Mouse (Mus musculus): Measurements from ENCODE around the gene Ube2g2.
"Not testable (repeated sequence)": the region's sequence is repeated elsewhere in the genome, so short reads cannot be mapped to it uniquely, and the experiment has no call there.

Ube2g2 gene

GRCm38 (mm10) chr10:77647461-77647860, 25.4 kb downstream of the Ube2g2 start:
- no peak for DNase-seq

GRCm38 (mm10) chr10:77647901-77648300, 25.8 kb downstream of the Ube2g2 start:
- no peak for DNase-seq

GRCm38 (mm10) chr10:77652046-77652445, 30.0 kb downstream of the Ube2g2 start:
- DNase-seq = no peak

- peak; percentile 39 for DNase-seq
Observed at GRCm38 (mm10) chr10:77658286-77658994, 36.4 kb downstream of the Ube2g2 start.

- DNase-seq = no peak
Observed at GRCm38 (mm10) chr10:77663949-77664665, 42.0 kb downstream of the Ube2g2 start.

GRCm38 (mm10) chr10:77666342-77666741, 44.3 kb downstream of the Ube2g2 start:
- DNase-seq = no peak

GRCm38 (mm10) chr10:77667402-77667801, 45.3 kb downstream of the Ube2g2 start:
- no peak for DNase-seq

GRCm38 (mm10) chr10:77670710-77671109, 48.6 kb downstream of the Ube2g2 start:
- no peak for DNase-seq

- DNase-seq = no peak
Observed at GRCm38 (mm10) chr10:77671519-77671918, 49.4 kb downstream of the Ube2g2 start.

- DNase-seq = no peak
Observed at GRCm38 (mm10) chr10:77673765-77674164, 51.7 kb downstream of the Ube2g2 start.

- no peak for DNase-seq
Observed at GRCm38 (mm10) chr10:77677562-77677961, 55.5 kb downstream of the Ube2g2 start.

GRCm38 (mm10) chr10:77682994-77683393, 60.9 kb downstream of the Ube2g2 start:
- DNase-seq = no peak

GRCm38 (mm10) chr10:77684181-77684580, 62.1 kb downstream of the Ube2g2 start:
- no peak for DNase-seq

GRCm38 (mm10) chr10:77685895-77686664, 64.0 kb downstream of the Ube2g2 start, which contains the start of gene Tspear:
Gene Tspear, plus strand, starts transcription at chr10:77686569.
- no peak for DNase-seq

- no peak for DNase-seq
Observed at GRCm38 (mm10) chr10:77687021-77687420, 64.9 kb downstream of the Ube2g2 start.

GRCm38 (mm10) chr10:77690356-77690807, 68.3 kb downstream of the Ube2g2 start, which contains the start of gene Gm19402:
Gene Gm19402, minus strand, starts transcription at chr10:77690757.
- not testable (repeated sequence) for DNase-seq
